Mouse (Mus musculus): ENCODE results near the gene Pbx1.

GRCm38 (mm10) chr1:168117367-168117766 is 314.7 kb downstream of the Pbx1 start:
- no peak for TF ChIP-seq CTCF (IDR thresholded peaks at IDR 0.05; ENCODE audit: low read depth)
- no peak for TF ChIP-seq EP300 (IDR thresholded peaks at IDR 0.05; ENCODE audit: low read depth)
